Mouse (Mus musculus) liver, embryonic 12.5 days (tissue): Measurements from ENCODE around the gene Olfr651. TPM values are rescaled to one million over a fixed set of nuclear protein-coding genes. Genes with fewer than 3 reads are reported as not detected.
A peak's percentile ranks its signal among the peaks of the same experiment; 100 is the strongest.
"Not testable (repeated sequence)": the region's sequence is repeated elsewhere in the genome, so short reads cannot be mapped to it uniquely, and the experiment has no call there.

ENCODE experiments used
- ATAC-seq: fragments of 200-750 bp; cut with Nextera tagmentation; 2 replicates; pipeline ENCODE4 v1.8.0; 2017; ENCODE audit warnings: moderate number of reproducible peaks, mild to moderate bottlenecking, moderate library complexity
- H3K27ac ChIP-seq: fragments of 300-500 bp; sonication (generic); 2 replicates; pipeline ENCODE4 v1.5.1; 2016; ENCODE audit warnings: mild to moderate bottlenecking
- H3K27me3 ChIP-seq: fragments of 300-500 bp; sonication (generic); replicated peaks from 2 replicates; pipeline ENCODE4 v1.6.1; 2016; ENCODE audit warnings: mild to moderate bottlenecking, moderate library complexity
- H3K36me3 ChIP-seq: fragments of 300-500 bp; sonication (generic); 2 replicates; pipeline ENCODE4 v1.6.1; 2016; ENCODE audit warnings: mild to moderate bottlenecking, moderate library complexity
- H3K4me1 ChIP-seq: fragments of 300-500 bp; sonication (generic); 2 replicates; pipeline ENCODE4 v1.6.1; 2016
- H3K4me2 ChIP-seq: fragments of 300-500 bp; sonication (generic); 2 replicates; pipeline ENCODE4 v1.6.1; 2016; ENCODE audit warnings: mild to moderate bottlenecking, moderate library complexity
- H3K4me3 ChIP-seq: fragments of 300-500 bp; sonication (generic); 2 replicates; pipeline ENCODE4 v1.5.1; 2016; ENCODE audit warnings: mild to moderate bottlenecking, moderate library complexity
- H3K9ac ChIP-seq: fragments of 300-500 bp; sonication (generic); 2 replicates; pipeline ENCODE4 v1.6.1; 2016; ENCODE audit warnings: mild to moderate bottlenecking, moderate library complexity
- H3K9me3 ChIP-seq: fragments of 300-500 bp; sonication (generic); replicated peaks from 2 replicates; pipeline ENCODE4 v1.6.1; 2016; ENCODE audit warnings: mild to moderate bottlenecking, moderate library complexity
- WGBS: fragments of 180-500 bp; shearing (Covaris S2); methylation state at CpG from one replicate; pipeline ENCODE4 v1.1.7; 2016; ENCODE audit not compliant: insufficient replicate concordance; 5-methylcytosine and 5-hydroxymethylcytosine counted together
- polyA plus RNA-seq: library from polyadenylated mRNA; unstranded; fragments of >200 nt; fragmentation: Nextera tagmentation; extraction: Ambion mirVana; gene quantifications from 2 replicates; pipeline ENCODE4 v1.2.1, GENCODE M21; 2016

The Olfr651 gene
- not detected in 2 replicates for polyA plus RNA-seq

GRCm38 (mm10) chr7:104549833-104550232, at the start of gene Olfr651:
Gene Olfr651, plus strand, starts transcription at chr7:104550133.
- WGBS, result 64% methylated on average over 5 of the region's 5 CpGs
- no peaks in the 10 kb centered on the region for H3K36me3 ChIP-seq
- no peak within 1 kb of the TSS for H3K27ac ChIP-seq
- ATAC-seq, result no peak
- no peak within 1 kb of the TSS for H3K4me2 ChIP-seq
- no peak within 1 kb of the TSS for H3K9ac ChIP-seq
- no peaks in the 10 kb centered on the region for H3K4me1 ChIP-seq
- H3K4me3 ChIP-seq, result no peak within 1 kb of the TSS
- H3K9me3 ChIP-seq, result no peaks in the 10 kb centered on the region
- H3K27me3 ChIP-seq, result no peaks in the 10 kb centered on the region

GRCm38 (mm10) chr7:104501186-104501585, 48.7 kb upstream of the Olfr651 start:
- WGBS, result 53% methylated on average over 6 of the region's 6 CpGs
- not testable (repeated sequence) for H3K9ac ChIP-seq, H3K27me3 ChIP-seq, H3K36me3 ChIP-seq, H3K27ac ChIP-seq, ATAC-seq, H3K4me3 ChIP-seq, H3K4me2 ChIP-seq, H3K4me1 ChIP-seq, H3K9me3 ChIP-seq

GRCm38 (mm10) chr7:104501589-104502371, 48.2 kb upstream of the Olfr651 start:
- Histone ChIP-seq H3K36me3 (no peaks in the 10 kb centered on the region), H3K27me3 (peaks cover 9% of the 10 kb centered on the region), H3K4me3 (peak overlapping the region; percentile 52), H3K4me2 (peak overlapping the region; percentile 65), H3K4me1 (no peaks in the 10 kb centered on the region), H3K9me3 (no peaks in the 10 kb centered on the region), H3K27ac (no peak overlapping the region), H3K9ac (no peak overlapping the region)
- peak; percentile 67; the same call in 1 of the 2 replicates for ATAC-seq
- WGBS, result 2% methylated on average over 59 of the region's 59 CpGs

GRCm38 (mm10) chr7:104507421-104508065, 42.4 kb upstream of the Olfr651 start, which contains the start of gene Trim30d:
Gene Trim30d, minus strand, starts transcription at chr7:104507849.
- not testable (repeated sequence) for H3K4me2 ChIP-seq

GRCm38 (mm10) chr7:104552700-104553099, 2.8 kb downstream of the Olfr651 start:
- no peak overlapping the region for H3K27ac ChIP-seq
- H3K27me3 ChIP-seq, result no peaks in the 10 kb centered on the region
- no peaks in the 10 kb centered on the region for H3K9me3 ChIP-seq
- no peak overlapping the region for H3K9ac ChIP-seq
- H3K4me1 ChIP-seq, result no peaks in the 10 kb centered on the region
- WGBS, result 52% methylated on average over 1 of the region's 1 CpGs
- H3K4me3 ChIP-seq, result no peak overlapping the region
- H3K4me2 ChIP-seq, result no peak overlapping the region
- H3K36me3 ChIP-seq, result no peaks in the 10 kb centered on the region
- no peak for ATAC-seq

More at GRCm38 (mm10) chr7:104507421-104508065, 42.4 kb upstream of the Olfr651 start, which contains the start of gene Trim30d:
- not testable (repeated sequence) for H3K36me3 ChIP-seq, H3K27me3 ChIP-seq, H3K27ac ChIP-seq, ATAC-seq, H3K4me1 ChIP-seq, H3K4me3 ChIP-seq, H3K9ac ChIP-seq, H3K9me3 ChIP-seq

- H3K4me1 ChIP-seq, result no peaks in the 10 kb centered on the region
- no peak within 1 kb of the TSS for H3K9ac ChIP-seq
- H3K4me2 ChIP-seq, result no peak within 1 kb of the TSS
- H3K4me3 ChIP-seq, result no peak within 1 kb of the TSS
- H3K9me3 ChIP-seq, result no peaks in the 10 kb centered on the region
- ATAC-seq, result no peak
- H3K27me3 ChIP-seq, result no peaks in the 10 kb centered on the region
- H3K36me3 ChIP-seq, result no peaks in the 10 kb centered on the region
- no peak within 1 kb of the TSS for H3K27ac ChIP-seq
These were observed 10.7 kb downstream of the Olfr651 start, which contains the start of gene Olfr652 for GRCm38 (mm10) chr7:104560601-104561000. Gene Olfr652, plus strand, starts transcription at chr7:104560901.

GRCm38 (mm10) chr7:104577014-104577413, 27.1 kb downstream of the Olfr651 start, which contains the start of gene Olfr653:
Gene Olfr653, plus strand, starts transcription at chr7:104577314.
- Histone ChIP-seq H3K4me2 (no peak within 1 kb of the TSS), H3K4me1 (no peaks in the 10 kb centered on the region), H3K27ac (no peak within 1 kb of the TSS), H3K9ac (no peak within 1 kb of the TSS), H3K27me3 (no peaks in the 10 kb centered on the region), H3K36me3 (no peaks in the 10 kb centered on the region), H3K9me3 (no peaks in the 10 kb centered on the region), H3K4me3 (no peak within 1 kb of the TSS)
- 54% methylated on average over 2 of the region's 2 CpGs for WGBS
- ATAC-seq, result no peak

GRCm38 (mm10) chr7:104580846-104581245, 30.9 kb downstream of the Olfr651 start:
- WGBS, result 81% methylated on average over 4 of the region's 4 CpGs

GRCm38 (mm10) chr7:104581429-104581828, 31.5 kb downstream of the Olfr651 start:
- Histone ChIP-seq H3K9ac (no peak overlapping the region), H3K36me3 (no peaks in the 10 kb centered on the region), H3K9me3 (no peaks in the 10 kb centered on the region), H3K4me1 (no peaks in the 10 kb centered on the region), H3K27ac (no peak overlapping the region), H3K4me2 (no peak overlapping the region), H3K4me3 (no peak overlapping the region), H3K27me3 (no peaks in the 10 kb centered on the region)
- WGBS, result 61% methylated on average over 4 of the region's 4 CpGs
- ATAC-seq, result no peak

More at GRCm38 (mm10) chr7:104580846-104581245, 30.9 kb downstream of the Olfr651 start:
- Histone ChIP-seq H3K27ac (no peak overlapping the region), H3K4me1 (no peaks in the 10 kb centered on the region), H3K27me3 (no peaks in the 10 kb centered on the region), H3K4me3 (no peak overlapping the region), H3K9me3 (no peaks in the 10 kb centered on the region), H3K4me2 (no peak overlapping the region), H3K9ac (no peak overlapping the region), H3K36me3 (no peaks in the 10 kb centered on the region)
- ATAC-seq, result no peak

- 62% methylated on average over 4 of the region's 4 CpGs for WGBS
- ATAC-seq, result no peak
These were observed 36.8 kb downstream of the Olfr651 start, which contains the start of gene Olfr654 for GRCm38 (mm10) chr7:104586725-104587124. Gene Olfr654, plus strand, starts transcription at chr7:104587025.

GRCm38 (mm10) chr7:104588274-104588673, 38.3 kb downstream of the Olfr651 start:
- ATAC-seq, result no peak
- Histone ChIP-seq H3K9ac (no peak overlapping the region), H3K36me3 (no peaks in the 10 kb centered on the region), H3K4me1 (no peaks in the 10 kb centered on the region), H3K4me2 (no peak overlapping the region), H3K4me3 (no peak overlapping the region), H3K27ac (no peak overlapping the region), H3K9me3 (no peaks in the 10 kb centered on the region), H3K27me3 (no peaks in the 10 kb centered on the region)
- 59% methylated on average over 5 of the region's 5 CpGs for WGBS

More at GRCm38 (mm10) chr7:104586725-104587124, 36.8 kb downstream of the Olfr651 start, which contains the start of gene Olfr654:
- no peak within 1 kb of the TSS for H3K4me2 ChIP-seq
- no peaks in the 10 kb centered on the region for H3K27me3 ChIP-seq
- no peak within 1 kb of the TSS for H3K4me3 ChIP-seq
- no peaks in the 10 kb centered on the region for H3K36me3 ChIP-seq
- H3K27ac ChIP-seq, result no peak within 1 kb of the TSS
- no peaks in the 10 kb centered on the region for H3K9me3 ChIP-seq
- H3K9ac ChIP-seq, result no peak within 1 kb of the TSS
- no peaks in the 10 kb centered on the region for H3K4me1 ChIP-seq

- no peak within 1 kb of the TSS for H3K27ac ChIP-seq
- H3K4me3 ChIP-seq, result no peak within 1 kb of the TSS
- no peaks in the 10 kb centered on the region for H3K9me3 ChIP-seq
- WGBS, result 63% methylated on average over 2 of the region's 2 CpGs
- H3K27me3 ChIP-seq, result no peaks in the 10 kb centered on the region
- H3K4me1 ChIP-seq, result no peaks in the 10 kb centered on the region
- ATAC-seq, result no peak
- H3K4me2 ChIP-seq, result no peak within 1 kb of the TSS
- H3K9ac ChIP-seq, result no peak within 1 kb of the TSS
- no peaks in the 10 kb centered on the region for H3K36me3 ChIP-seq
These were observed 51.7 kb downstream of the Olfr651 start, which contains the start of gene Olfr655 for GRCm38 (mm10) chr7:104601679-104602078. Gene Olfr655, minus strand, starts transcription at chr7:104601779.
